Mouse (Mus musculus) hindbrain, embryonic 14.5 days (tissue): ENCODE results near the gene Mtif2. TPM values are rescaled to one million over a fixed set of nuclear protein-coding genes. Genes with fewer than 3 reads are reported as not detected.

ENCODE experiments used
- ATAC-seq: fragments of 200-750 bp; cut with Nextera tagmentation; 2 replicates; pipeline ENCODE4 v1.8.0; 2017; ENCODE audit warnings: moderate number of reproducible peaks, mild to moderate bottlenecking, moderate TSS enrichment, moderate library complexity; ENCODE audit not compliant: low FRiP score
- DNase-seq: peaks from one replicate; pipeline ENCODE4 v3.0.0-alpha.2; 2015; ENCODE audit warnings: low spot score
- H3K27ac ChIP-seq: fragments of 300-500 bp; sonication (generic); 2 replicates; pipeline ENCODE4 v1.5.1; 2014; ENCODE audit warnings: mild to moderate bottlenecking, moderate library complexity
- H3K27me3 ChIP-seq: fragments of 300-500 bp; sonication (generic); 2 replicates; pipeline ENCODE4 v1.6.1; 2014; ENCODE audit warnings: mild to moderate bottlenecking, low read length, mixed read lengths; ENCODE audit not compliant: control insufficient read depth, insufficient read depth
- H3K36me3 ChIP-seq: fragments of 300-500 bp; sonication (generic); replicated peaks from 2 replicates; pipeline ENCODE4 v1.6.1; 2014; ENCODE audit not compliant: control insufficient read depth, insufficient read depth
- H3K4me1 ChIP-seq: fragments of 300-500 bp; sonication (generic); replicated peaks from 2 replicates; pipeline ENCODE4 v1.6.1; 2014; ENCODE audit warnings: antibody characterized with exemption, low read length, mixed read lengths; ENCODE audit not compliant: control insufficient read depth, insufficient read depth
- H3K4me2 ChIP-seq: fragments of 300-500 bp; sonication (generic); replicated peaks from 2 replicates; pipeline ENCODE4 v1.6.1; 2014; ENCODE audit warnings: mild to moderate bottlenecking, moderate library complexity
- H3K4me3 ChIP-seq: fragments of 300-500 bp; sonication (generic); replicated peaks from 2 replicates; pipeline ENCODE4 v1.5.1; 2014; ENCODE audit warnings: mild to moderate bottlenecking, low read length
- H3K9ac ChIP-seq: fragments of 300-500 bp; sonication (generic); 2 replicates; pipeline ENCODE4 v1.6.1; 2014
- H3K9me3 ChIP-seq: fragments of 300-500 bp; sonication (generic); 2 replicates; pipeline ENCODE4 v1.6.1; 2016; ENCODE audit warnings: low read length; ENCODE audit not compliant: control insufficient read depth
- WGBS: fragments of 180-500 bp; shearing (Covaris S2); extraction: QIAGEN DNeasy Blood & Tissue Kit; methylation state at CpG from one replicate; pipeline ENCODE4 v1.1.7; 2014; 5-methylcytosine and 5-hydroxymethylcytosine counted together
- polyA plus RNA-seq: library from polyadenylated mRNA; unstranded; fragments of >200 nt; fragmentation: Nextera tagmentation; extraction: Ambion mirVana; gene quantifications from 2 replicates; pipeline ENCODE4 v1.2.1, GENCODE M21; 2014

Gene Mtif2
- polyA plus RNA-seq: 30.3 and 35.2 TPM in 2 replicates

GRCm38 (mm10) chr11:29525988-29526794, at the start of gene Mtif2:
Gene Mtif2 (plus strand): TSS chr11:29526408.
- Histone ChIP-seq H3K4me3 (peak within 1 kb of the TSS; percentile 55), H3K27me3 (no peaks in the 10 kb centered on the region), H3K4me1 (peaks cover 17% of the 10 kb centered on the region), H3K9ac (peak within 1 kb of the TSS; percentile 74), H3K4me2 (peak within 1 kb of the TSS; percentile 52), H3K9me3 (no peaks in the 10 kb centered on the region), H3K27ac (peak within 1 kb of the TSS; percentile 80), H3K36me3 (peaks cover 15% of the 10 kb centered on the region)
- ATAC-seq (peak; percentile 97), DNase-seq (peak; percentile 84)
- 4% methylated on average over 47 of the region's 47 CpGs for WGBS

- 94% methylated on average over 1 of the region's 1 CpGs for WGBS
- ATAC-seq (no peak), DNase-seq (no peak)
- no peaks in the 10 kb centered on the region for H3K4me1 ChIP-seq
- H3K4me3 ChIP-seq: no peak overlapping the region
- H3K27me3 ChIP-seq: no peaks in the 10 kb centered on the region
- H3K36me3 ChIP-seq: peaks cover 62% of the 10 kb centered on the region
- no peak overlapping the region for H3K4me2 ChIP-seq
- no peak overlapping the region for H3K9ac ChIP-seq
- H3K27ac ChIP-seq: no peak overlapping the region
- no peaks in the 10 kb centered on the region for H3K9me3 ChIP-seq
These were observed 33.1 kb upstream of the Mtif2 start for GRCm38 (mm10) chr11:29493135-29493534.

- Histone ChIP-seq H3K27ac (no peak overlapping the region), H3K9me3 (no peaks in the 10 kb centered on the region), H3K27me3 (no peaks in the 10 kb centered on the region), H3K36me3 (peaks cover 59% of the 10 kb centered on the region), H3K9ac (no peak overlapping the region), H3K4me2 (no peak overlapping the region), H3K4me3 (no peak overlapping the region), H3K4me1 (no peaks in the 10 kb centered on the region)
- ATAC-seq: no peak
- no peak for DNase-seq
- 91% methylated on average over 3 of the region's 3 CpGs for WGBS
These were observed 29.2 kb upstream of the Mtif2 start for GRCm38 (mm10) chr11:29496962-29497361.

GRCm38 (mm10) chr11:29503948-29504893, 22.0 kb upstream of the Mtif2 start:
- Histone ChIP-seq H3K4me2 (no peak overlapping the region), H3K27me3 (no peaks in the 10 kb centered on the region), H3K4me3 (no peak overlapping the region), H3K9ac (no peak overlapping the region), H3K4me1 (no peaks in the 10 kb centered on the region), H3K27ac (no peak overlapping the region), H3K9me3 (no peaks in the 10 kb centered on the region), H3K36me3 (peaks cover 71% of the 10 kb centered on the region)
- ATAC-seq (no peak), DNase-seq (no peak)
- WGBS: 94% methylated on average over 10 of the region's 10 CpGs

GRCm38 (mm10) chr11:29504899-29505625, 21.1 kb upstream of the Mtif2 start:
- Histone ChIP-seq H3K36me3 (peaks cover 71% of the 10 kb centered on the region), H3K9me3 (no peaks in the 10 kb centered on the region), H3K27me3 (no peaks in the 10 kb centered on the region), H3K9ac (no peak overlapping the region), H3K4me1 (no peaks in the 10 kb centered on the region), H3K4me2 (no peak overlapping the region), H3K4me3 (no peak overlapping the region), H3K27ac (no peak overlapping the region)
- DNase-seq: no peak
- ATAC-seq: no peak
- 98% methylated on average over 2 of the region's 2 CpGs for WGBS

- Histone ChIP-seq H3K27ac (no peak overlapping the region), H3K9me3 (no peaks in the 10 kb centered on the region), H3K27me3 (no peaks in the 10 kb centered on the region), H3K36me3 (peaks cover 55% of the 10 kb centered on the region), H3K4me2 (no peak overlapping the region), H3K4me1 (no peaks in the 10 kb centered on the region), H3K4me3 (no peak overlapping the region), H3K9ac (no peak overlapping the region)
- no peak for DNase-seq
- 100% methylated on average over 1 of the region's 1 CpGs for WGBS
- ATAC-seq: no peak
These were observed 16.8 kb upstream of the Mtif2 start for GRCm38 (mm10) chr11:29509421-29509820.

GRCm38 (mm10) chr11:29512818-29513535, 13.2 kb upstream of the Mtif2 start:
- no peaks in the 10 kb centered on the region for H3K4me1 ChIP-seq
- WGBS: 92% methylated on average over 4 of the region's 4 CpGs
- no peaks in the 10 kb centered on the region for H3K9me3 ChIP-seq
- H3K4me2 ChIP-seq: no peak overlapping the region
- no peak overlapping the region for H3K9ac ChIP-seq
- H3K27me3 ChIP-seq: no peaks in the 10 kb centered on the region
- no peak overlapping the region for H3K27ac ChIP-seq
- no peak for ATAC-seq
- no peak for DNase-seq
- peaks cover 25% of the 10 kb centered on the region for H3K36me3 ChIP-seq
- no peak overlapping the region for H3K4me3 ChIP-seq

- no peaks in the 10 kb centered on the region for H3K27me3 ChIP-seq
- H3K9ac ChIP-seq: peak overlapping the region; percentile 54
- H3K9me3 ChIP-seq: no peaks in the 10 kb centered on the region
- peak overlapping the region; percentile 47 for H3K4me2 ChIP-seq
- peaks cover 23% of the 10 kb centered on the region for H3K36me3 ChIP-seq
- WGBS: 26% methylated on average over 10 of the region's 10 CpGs
- DNase-seq (no peak), ATAC-seq (0 out of 2 replicates have a peak, but pooled peaks have one; percentile 0)
- peak overlapping the region; percentile 66; the same call in 1 of the 2 replicates for H3K27ac ChIP-seq
- no peaks in the 10 kb centered on the region for H3K4me1 ChIP-seq
- peak overlapping the region; percentile 43 for H3K4me3 ChIP-seq
These were observed 11.9 kb upstream of the Mtif2 start for GRCm38 (mm10) chr11:29514325-29514681.
